Mouse (Mus musculus) spleen, adult 10 weeks (tissue): Measurements from ENCODE around the gene Vps50. TPM values are rescaled to one million over a fixed set of nuclear protein-coding genes. Genes with fewer than 3 reads are reported as not detected.

Experiments used
- polyA plus RNA-seq: library from polyadenylated mRNA; stranded (reverse); fragments of 350-450 nt; fragmentation: Illumina TruSeq; extraction: RNeasy Lipid Tissue Mini Kit (QIAGEN cat#74804); gene quantifications from one replicate; pipeline ENCODE4 v1.2.3, GENCODE M21; 2015; ENCODE audit warnings: low replicate concordance; ENCODE audit not compliant: insufficient read depth

Gene Vps50
- 32.4 TPM for polyA plus RNA-seq

GRCm38 (mm10) chr6:3498162-3498848 lies at the start of gene Vps50, which contains the start of gene Hepacam2:
Vps50 (plus strand) TSS chr6:3498382.
Hepacam2 (minus strand) TSS chr6:3498298.

Other genes with a start within 250 kb of the Vps50 start
- gene Samd9l, start 98.8 kb upstream of the Vps50 start, polyA plus RNA-seq, result 266 TPM
- 17.0 TPM for gene Hepacam2, start 84 bp upstream of the Vps50 start, polyA plus RNA-seq